Mouse (Mus musculus): ENCODE data around the gene Cs. TPM values are rescaled to one million over a fixed set of nuclear protein-coding genes. Genes with fewer than 3 reads are reported as not detected.
"Not testable (repeated sequence)": the region's sequence is repeated elsewhere in the genome, so short reads cannot be mapped to it uniquely, and the experiment has no call there.

Cs gene
- total RNA-seq, 1 experiment from 2014 or later, result 77.3 TPM

DNA sequence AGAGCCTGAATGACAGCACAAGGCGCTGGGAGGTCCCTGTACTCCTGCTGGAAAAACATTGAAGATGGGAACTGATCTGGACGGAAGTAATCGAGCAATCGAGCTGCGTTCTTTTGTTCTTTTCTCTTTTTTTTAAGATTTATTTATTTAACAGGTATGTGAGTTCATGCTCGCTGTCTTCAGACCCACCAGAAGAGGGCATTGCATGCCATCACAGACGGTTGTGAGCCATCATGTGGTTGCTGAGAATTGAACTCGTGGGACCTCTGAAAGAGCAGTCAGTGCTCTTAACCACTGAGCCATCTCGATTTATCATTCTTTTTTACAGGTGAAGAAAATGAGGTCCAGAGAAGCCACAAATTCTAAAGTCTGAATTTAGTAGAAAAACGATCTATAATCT is 9.9 kb upstream of the Cs start:
- ATAC-seq (replicated peaks; ENCODE audit: insufficient number of reproducible peaks, low FRiP score, low TSS enrichment, poor library complexity, severe bottlenecking), result no peak

GRCm38 (mm10) chr10:128332358-128333249 is 4.9 kb upstream of the Cs start:
- ATAC-seq (replicated peaks; ENCODE audit: insufficient number of reproducible peaks, low FRiP score, low TSS enrichment, poor library complexity, severe bottlenecking), result not testable (repeated sequence)

DNA sequence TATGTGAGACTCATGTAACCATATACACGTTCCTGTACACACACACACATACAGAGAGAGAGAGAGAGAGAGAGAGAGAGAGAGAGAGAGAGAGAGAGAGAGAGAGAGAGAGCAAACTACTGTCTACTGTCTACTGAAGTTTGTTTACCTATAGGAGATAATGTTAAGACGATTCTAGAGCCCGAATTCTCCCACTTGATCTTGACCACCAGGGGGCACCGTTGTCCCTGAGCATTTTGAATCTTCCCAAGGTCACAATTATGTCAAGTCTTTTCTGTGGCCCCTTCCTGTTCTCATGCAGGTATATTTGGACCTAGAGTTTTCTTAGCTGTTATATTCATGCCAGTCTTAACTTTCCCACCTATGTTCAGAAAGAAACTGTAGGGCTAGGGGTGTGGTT is 2.0 kb upstream of the Cs start:
- peak; percentile 51; the same call in 1 of the 2 replicates for ATAC-seq (replicated peaks; ENCODE audit: insufficient number of reproducible peaks, low FRiP score, low TSS enrichment, poor library complexity, severe bottlenecking)

DNA sequence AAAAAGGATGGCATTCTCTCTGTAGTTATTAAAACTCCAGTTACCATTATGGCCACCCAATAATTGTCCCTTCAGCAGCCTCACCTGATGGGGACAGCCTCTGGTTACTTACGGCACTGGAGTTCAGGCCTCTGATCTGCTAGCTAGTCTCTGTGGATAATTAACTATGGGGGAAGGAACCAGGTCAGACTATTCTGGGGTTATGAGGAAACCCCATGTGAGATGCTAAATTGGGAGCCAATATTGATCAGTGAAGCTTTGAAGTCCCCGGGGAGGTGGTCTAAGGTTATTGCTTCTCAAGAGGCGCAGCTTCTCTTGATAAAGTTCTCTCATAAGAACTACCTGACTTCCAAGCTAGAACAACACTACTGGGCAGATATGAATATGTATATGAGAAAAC is 1.3 kb upstream of the Cs start:
- ATAC-seq (replicated peaks; ENCODE audit: insufficient number of reproducible peaks, low FRiP score, low TSS enrichment, poor library complexity, severe bottlenecking), result no peak

DNA sequence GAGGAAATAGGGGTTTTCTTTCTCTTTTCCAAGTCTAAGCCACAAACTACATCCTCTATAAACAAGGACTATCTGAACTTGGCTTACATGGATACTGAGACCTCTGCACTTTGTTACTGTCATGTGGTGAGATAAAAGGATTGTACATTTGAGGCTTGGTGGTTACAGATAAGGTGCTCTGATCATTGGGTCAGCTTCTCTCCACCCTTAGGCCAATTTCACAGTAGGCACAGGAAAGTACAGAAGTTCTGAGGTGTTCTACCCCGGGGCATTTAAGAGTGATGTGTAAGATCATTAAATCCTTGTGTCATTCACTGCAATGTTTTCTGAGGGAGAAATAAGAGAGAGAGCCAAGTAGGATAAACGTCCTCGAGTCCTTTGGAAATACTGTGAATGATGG is 937 bp upstream of the Cs start:
- no peak for ATAC-seq (replicated peaks; ENCODE audit: insufficient number of reproducible peaks, low FRiP score, low TSS enrichment, poor library complexity, severe bottlenecking)

- ATAC-seq (replicated peaks; ENCODE audit: insufficient number of reproducible peaks, low FRiP score, low TSS enrichment, poor library complexity, severe bottlenecking), result peak; percentile 42; the same call in 1 of the 2 replicates
These were observed 881 bp downstream of the Cs start for GRCm38 (mm10) chr10:128338415-128338814.

GRCm38 (mm10) chr10:128338948-128339347 is 1.4 kb downstream of the Cs start:
- ATAC-seq (replicated peaks; ENCODE audit: insufficient number of reproducible peaks, low FRiP score, low TSS enrichment, poor library complexity, severe bottlenecking), result no peak

- no peak for ATAC-seq (replicated peaks; ENCODE audit: insufficient number of reproducible peaks, low FRiP score, low TSS enrichment, poor library complexity, severe bottlenecking)
These were observed 2.7 kb downstream of the Cs start for GRCm38 (mm10) chr10:128340257-128340656.

GRCm38 (mm10) chr10:128343436-128343835 is 5.9 kb downstream of the Cs start:
- no peak for ATAC-seq (replicated peaks; ENCODE audit: insufficient number of reproducible peaks, low FRiP score, low TSS enrichment, poor library complexity, severe bottlenecking)

- ATAC-seq (replicated peaks; ENCODE audit: insufficient number of reproducible peaks, low FRiP score, low TSS enrichment, poor library complexity, severe bottlenecking), result peak; percentile 92
These were observed 7.2 kb downstream of the Cs start for GRCm38 (mm10) chr10:128344568-128345275.

GRCm38 (mm10) chr10:128347541-128347940 is 10.0 kb downstream of the Cs start:
- ATAC-seq (replicated peaks; ENCODE audit: insufficient number of reproducible peaks, low FRiP score, low TSS enrichment, poor library complexity, severe bottlenecking), result no peak

DNA sequence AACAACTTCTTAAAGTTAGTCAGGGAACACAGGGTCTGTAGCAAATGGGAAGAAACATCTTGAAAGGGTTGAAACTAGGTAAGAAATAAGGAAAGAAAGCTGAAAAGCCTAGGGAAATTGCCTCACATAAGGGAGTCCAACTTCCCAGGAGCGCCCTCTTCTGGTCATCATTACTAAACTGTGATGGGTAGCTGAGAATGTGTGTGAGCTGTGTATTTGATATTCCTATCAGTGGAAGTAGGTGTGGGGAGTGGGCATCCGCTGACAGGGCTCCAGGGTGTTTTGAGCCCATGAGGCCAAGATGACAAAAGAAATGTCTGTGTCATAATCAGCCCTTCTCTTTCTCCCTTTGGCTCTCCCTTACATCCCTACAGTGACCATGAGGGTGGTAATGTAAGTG is 21.3 kb downstream of the Cs start:
- peak; percentile 44; the same call in 1 of the 2 replicates for ATAC-seq (replicated peaks; ENCODE audit: insufficient number of reproducible peaks, low FRiP score, low TSS enrichment, poor library complexity, severe bottlenecking)

- ATAC-seq (replicated peaks; ENCODE audit: insufficient number of reproducible peaks, low FRiP score, low TSS enrichment, poor library complexity, severe bottlenecking), result no peak
These were observed 21.7 kb downstream of the Cs start for GRCm38 (mm10) chr10:128359226-128359625.

GRCm38 (mm10) chr10:128361836-128362235 is 24.3 kb downstream of the Cs start:
- ATAC-seq (replicated peaks; ENCODE audit: insufficient number of reproducible peaks, low FRiP score, low TSS enrichment, poor library complexity, severe bottlenecking), result no peak

- ATAC-seq (replicated peaks; ENCODE audit: insufficient number of reproducible peaks, low FRiP score, low TSS enrichment, poor library complexity, severe bottlenecking), result no peak
These were observed 25.0 kb downstream of the Cs start for GRCm38 (mm10) chr10:128362568-128362967.

DNA sequence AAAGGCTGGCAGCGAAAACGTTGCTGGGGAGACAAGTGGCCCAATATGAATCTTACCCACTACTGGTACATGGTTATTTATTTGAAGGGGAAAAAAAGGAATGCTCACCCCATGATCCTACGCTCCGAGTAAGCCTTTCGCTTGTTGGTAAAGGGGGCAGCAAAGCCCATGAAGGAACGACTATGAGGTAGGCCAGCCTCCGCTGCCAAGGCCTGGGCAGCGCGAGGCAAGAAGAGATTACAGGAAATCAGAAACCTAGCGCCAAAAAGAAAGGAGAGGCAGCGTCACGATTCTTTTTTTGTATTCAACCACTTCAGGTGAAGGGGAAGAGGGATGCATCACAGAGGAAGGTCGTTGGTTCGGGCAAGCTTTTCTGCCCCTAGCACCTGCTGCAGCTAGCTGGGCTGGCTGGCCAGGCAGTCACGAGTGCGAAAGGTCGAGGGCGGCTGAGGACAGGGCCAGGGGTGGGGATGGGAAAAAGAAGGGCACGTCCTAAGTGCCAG is 30.4 kb downstream of the Cs start:
- no peak for ATAC-seq (replicated peaks; ENCODE audit: insufficient number of reproducible peaks, low FRiP score, low TSS enrichment, poor library complexity, severe bottlenecking)

DNA sequence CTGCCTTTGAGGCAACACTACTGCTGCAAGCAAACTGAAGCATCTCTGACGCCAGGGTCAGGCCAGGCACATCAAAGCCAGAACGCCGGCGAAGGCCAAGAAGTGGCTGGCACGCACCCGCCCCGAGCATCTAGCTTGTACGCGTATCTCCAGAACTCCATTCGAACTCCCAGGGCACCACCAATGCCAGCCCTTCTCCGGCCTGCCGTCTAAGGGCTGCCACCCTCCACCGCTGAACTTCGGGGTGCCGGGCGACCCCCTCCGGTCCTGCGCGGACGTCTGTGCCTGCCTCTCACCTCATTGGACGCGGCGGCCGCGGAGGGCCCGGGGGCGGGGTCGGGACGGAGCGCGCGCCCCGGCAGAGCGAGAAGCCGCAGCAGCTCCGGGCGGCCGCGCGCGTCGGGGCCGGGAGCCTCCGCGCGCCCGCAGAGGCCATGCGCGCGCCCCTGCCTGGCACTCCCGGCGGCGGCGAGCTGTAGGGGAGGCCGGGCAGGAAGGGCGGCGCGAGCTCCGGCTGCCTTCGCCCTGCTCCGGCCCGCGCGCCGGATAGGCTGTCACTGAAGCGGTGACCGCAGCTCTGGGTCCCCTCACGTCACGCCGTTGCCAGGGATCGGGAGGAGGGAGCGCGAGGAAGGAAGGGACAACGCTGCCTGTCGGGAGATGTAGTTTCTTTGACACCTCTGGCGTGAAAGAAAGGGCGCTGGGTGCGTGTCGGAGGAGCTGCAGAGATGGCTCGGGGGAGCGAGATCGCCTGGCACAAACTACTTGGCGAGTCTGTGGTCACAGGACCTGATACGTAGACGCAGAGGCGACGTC is 31.1 kb downstream of the Cs start, which contains the start of gene Coq10a:
TSS of gene Coq10a (minus strand) at position 596 of the 816 bp plus-strand sequence.
- ATAC-seq (replicated peaks; ENCODE audit: insufficient number of reproducible peaks, low FRiP score, low TSS enrichment, poor library complexity, severe bottlenecking), result peak; percentile 80

- ATAC-seq (replicated peaks; ENCODE audit: insufficient number of reproducible peaks, low FRiP score, low TSS enrichment, poor library complexity, severe bottlenecking), result no peak
These were observed 31.6 kb downstream of the Cs start for GRCm38 (mm10) chr10:128369218-128369543.

GRCm38 (mm10) chr10:128369599-128369998 is 32.1 kb downstream of the Cs start:
- no peak for ATAC-seq (replicated peaks; ENCODE audit: insufficient number of reproducible peaks, low FRiP score, low TSS enrichment, poor library complexity, severe bottlenecking)

Measured in monocyte, adult 5-6 weeks (primary cell).